Mouse (Mus musculus): ENCODE results near the gene Pnkp.
"Not testable (repeated sequence)": the region's sequence is repeated elsewhere in the genome, so short reads cannot be mapped to it uniquely, and the experiment has no call there.

Pnkp gene

GRCm38 (mm10) chr7:44867802-44868201 is 10.9 kb downstream of the Pnkp start:
- intact Hi-C loops (cut with DNase I), result no loop called here

- intact Hi-C loops (cut with DNase I), result no loop called here
Measured at GRCm38 (mm10) chr7:44868465-44868864, 11.5 kb downstream of the Pnkp start.

GRCm38 (mm10) chr7:44868919-44869696 is 12.2 kb downstream of the Pnkp start:
- intact Hi-C loops (cut with DNase I), result no loop called here

GRCm38 (mm10) chr7:44869697-44870528 is 13.0 kb downstream of the Pnkp start, which contains the start of gene Ptov1:
Ptov1 (minus strand) TSS chr7:44869788.
- intact Hi-C loops (cut with DNase I), result no loop called here

GRCm38 (mm10) chr7:44870614-44871013 is 13.7 kb downstream of the Pnkp start:
- intact Hi-C loops (cut with DNase I), result no loop called here

GRCm38 (mm10) chr7:44871181-44871580 is 14.2 kb downstream of the Pnkp start:
- intact Hi-C loops (cut with DNase I), result no loop called here

- intact Hi-C loops (cut with DNase I), result not testable (repeated sequence)
Measured at GRCm38 (mm10) chr7:44871774-44872173, 14.8 kb downstream of the Pnkp start.

GRCm38 (mm10) chr7:44877833-44878232 is 20.9 kb downstream of the Pnkp start:
- intact Hi-C loops (cut with DNase I), result no loop called here

- intact Hi-C loops (cut with DNase I), result no loop called here
Measured at GRCm38 (mm10) chr7:44883036-44883435, 26.1 kb downstream of the Pnkp start.

- intact Hi-C loops (cut with DNase I), result no loop called here
Measured at GRCm38 (mm10) chr7:44884637-44885036, 27.7 kb downstream of the Pnkp start.

GRCm38 (mm10) chr7:44886964-44887363 is 30.0 kb downstream of the Pnkp start:
- intact Hi-C loops (cut with DNase I), result no loop called here

GRCm38 (mm10) chr7:44888256-44889105 is 31.5 kb downstream of the Pnkp start:
- intact Hi-C loops (cut with DNase I), result no loop called here

GRCm38 (mm10) chr7:44890180-44890579 is 33.2 kb downstream of the Pnkp start:
- intact Hi-C loops (cut with DNase I), result loop anchor here (5.0 kb wide), 1 partner anchor 33 kb away; the partner anchor contains the start of gene Pnkp

- intact Hi-C loops (cut with DNase I), result loop anchor here (5.0 kb wide), 1 partner anchor 33 kb away; the partner anchor contains the start of gene Pnkp
Measured at GRCm38 (mm10) chr7:44890737-44891136, 33.8 kb downstream of the Pnkp start.

- intact Hi-C loops (cut with DNase I), result loop anchor here (5.0 kb wide), 1 partner anchor 34 kb away; the partner anchor contains the start of gene Pnkp
Measured at GRCm38 (mm10) chr7:44891611-44892010, 34.7 kb downstream of the Pnkp start.

GRCm38 (mm10) chr7:44892276-44892921 is 35.5 kb downstream of the Pnkp start, which contains the start of gene Med25:
Med25 (minus strand) TSS chr7:44892712.
- intact Hi-C loops (cut with DNase I), result loop anchor here (5.0 kb wide), 1 partner anchor 35 kb away; the partner anchor contains the start of gene Pnkp

GRCm38 (mm10) chr7:44893197-44893596 is 36.3 kb downstream of the Pnkp start:
- intact Hi-C loops (cut with DNase I), result loop anchor here (5.0 kb wide), 1 partner anchor 36 kb away; the partner anchor contains the start of gene Pnkp

GRCm38 (mm10) chr7:44894175-44894574 is 37.2 kb downstream of the Pnkp start:
- intact Hi-C loops (cut with DNase I), result loop anchor here (5.0 kb wide), 1 partner anchor 37 kb away; the partner anchor contains the start of gene Pnkp

- intact Hi-C loops (cut with DNase I), result no loop called here
Measured at GRCm38 (mm10) chr7:44895206-44895592, 38.3 kb downstream of the Pnkp start.

All from adrenal gland (tissue).